Mouse (Mus musculus) liver, embryonic 16.5 days (tissue): ENCODE measurements around the gene Cip2a. TPM values are rescaled to one million over a fixed set of nuclear protein-coding genes. Genes with fewer than 3 reads are reported as not detected.

ENCODE experiments used
- ATAC-seq: fragments of 200-750 bp; cut with Nextera tagmentation; 2 replicates; pipeline ENCODE4 v1.8.0; 2017; ENCODE audit warnings: low read depth, mild to moderate bottlenecking, moderate number of reproducible peaks, moderate library complexity
- H3K27ac ChIP-seq: fragments of 300-500 bp; sonication (generic); 2 replicates; pipeline ENCODE4 v1.5.1; 2014; ENCODE audit warnings: mild to moderate bottlenecking, low read length
- H3K27me3 ChIP-seq: fragments of 300-500 bp; sonication (generic); 2 replicates; pipeline ENCODE4 v1.6.1; 2014; ENCODE audit warnings: low read depth, low read length, mixed read lengths; ENCODE audit not compliant: control insufficient read depth, insufficient read depth
- H3K36me3 ChIP-seq: fragments of 300-500 bp; sonication (generic); 2 replicates; pipeline ENCODE4 v1.6.1; 2014; ENCODE audit warnings: mild to moderate bottlenecking; ENCODE audit not compliant: control insufficient read depth, insufficient read depth
- H3K4me1 ChIP-seq: fragments of 300-500 bp; sonication (generic); 2 replicates; pipeline ENCODE4 v1.6.1; 2014; ENCODE audit warnings: low read depth, low read length, mixed read lengths; ENCODE audit not compliant: control insufficient read depth
- H3K4me2 ChIP-seq: fragments of 300-500 bp; sonication (generic); 2 replicates; pipeline ENCODE4 v1.6.1; 2014; ENCODE audit warnings: low read depth, low read length, mixed read lengths
- H3K4me3 ChIP-seq: fragments of 300-500 bp; sonication (generic); 2 replicates; pipeline ENCODE4 v1.5.1; 2014; ENCODE audit warnings: low read depth, mild to moderate bottlenecking, low read length
- H3K9ac ChIP-seq: fragments of 300-500 bp; sonication (generic); 2 replicates; pipeline ENCODE4 v1.6.1; 2014; ENCODE audit warnings: low read depth, low read length
- H3K9me3 ChIP-seq: fragments of 300-500 bp; sonication (generic); replicated peaks from 2 replicates; pipeline ENCODE4 v1.6.1; 2016; ENCODE audit warnings: low read length; ENCODE audit not compliant: control insufficient read depth
- WGBS: fragments of 180-500 bp; shearing (Covaris S2); extraction: QIAGEN DNeasy Blood & Tissue Kit; methylation state at CpG from one replicate; pipeline ENCODE4 v1.1.7; 2014; ENCODE audit not compliant: insufficient replicate concordance; 5-methylcytosine and 5-hydroxymethylcytosine counted together
- polyA plus RNA-seq: library from polyadenylated mRNA; unstranded; fragments of >200 nt; fragmentation: Nextera tagmentation; extraction: Ambion mirVana; gene quantifications from 2 replicates; pipeline ENCODE4 v1.2.1, GENCODE M21; 2015

The Cip2a gene
- polyA plus RNA-seq: 14.2 and 15.9 TPM in 2 replicates

- Histone ChIP-seq H3K27me3 (no peaks in the 10 kb centered on the region), H3K9me3 (no peaks in the 10 kb centered on the region), H3K4me1 (peaks cover 10% of the 10 kb centered on the region), H3K36me3 (no peaks in the 10 kb centered on the region), H3K27ac (peak within 1 kb of the TSS; percentile 85), H3K4me2 (peak within 1 kb of the TSS; percentile 66), H3K4me3 (peak within 1 kb of the TSS; percentile 97), H3K9ac (peak within 1 kb of the TSS; percentile 97)
- ATAC-seq: peak; percentile 97
- WGBS: under 1% methylated on average over 70 of the region's 74 CpGs
These were observed at the start of gene Cip2a, which contains the start of gene Dzip3 for GRCm38 (mm10) chr16:48993559-48994342. Cip2a (plus strand) TSS chr16:48994185. Dzip3 (minus strand) TSS chr16:48994165.

- no peak for ATAC-seq
- no peak overlapping the region for H3K4me3 ChIP-seq
- H3K27me3 ChIP-seq: no peaks in the 10 kb centered on the region
- H3K4me2 ChIP-seq: no peak overlapping the region
- H3K9me3 ChIP-seq: no peaks in the 10 kb centered on the region
- H3K9ac ChIP-seq: no peak overlapping the region
- H3K27ac ChIP-seq: no peak overlapping the region
- H3K36me3 ChIP-seq: peaks cover 3% of the 10 kb centered on the region; the same call in 1 of the 2 replicates
- H3K4me1 ChIP-seq: no peaks in the 10 kb centered on the region
- 83% methylated on average over 2 of the region's 2 CpGs for WGBS
These were observed 21.0 kb upstream of the Cip2a start for GRCm38 (mm10) chr16:48972996-48973395.

GRCm38 (mm10) chr16:48973548-48973947 is 20.4 kb upstream of the Cip2a start:
- Histone ChIP-seq H3K4me2 (no peak overlapping the region), H3K27ac (no peak overlapping the region), H3K27me3 (no peaks in the 10 kb centered on the region), H3K4me3 (no peak overlapping the region), H3K4me1 (no peaks in the 10 kb centered on the region), H3K9me3 (no peaks in the 10 kb centered on the region), H3K36me3 (peaks cover 6% of the 10 kb centered on the region), H3K9ac (no peak overlapping the region)
- WGBS: 100% methylated on average over 1 of the region's 1 CpGs
- ATAC-seq: no peak

- H3K9ac ChIP-seq: no peak overlapping the region
- H3K9me3 ChIP-seq: no peaks in the 10 kb centered on the region
- no peak overlapping the region for H3K4me2 ChIP-seq
- H3K27me3 ChIP-seq: no peaks in the 10 kb centered on the region
- H3K4me1 ChIP-seq: no peaks in the 10 kb centered on the region
- H3K4me3 ChIP-seq: no peak overlapping the region
- no peak for ATAC-seq
- H3K27ac ChIP-seq: no peak overlapping the region
- peaks cover 6% of the 10 kb centered on the region for H3K36me3 ChIP-seq
These were observed 14.0 kb upstream of the Cip2a start for GRCm38 (mm10) chr16:48979965-48980364.

GRCm38 (mm10) chr16:48985034-48985627 is 8.9 kb upstream of the Cip2a start:
- H3K27ac ChIP-seq: no peak overlapping the region
- H3K4me3 ChIP-seq: no peak overlapping the region
- H3K9ac ChIP-seq: no peak overlapping the region
- 66% methylated on average over 5 of the region's 5 CpGs for WGBS
- no peaks in the 10 kb centered on the region for H3K9me3 ChIP-seq
- no peaks in the 10 kb centered on the region for H3K27me3 ChIP-seq
- ATAC-seq: no peak
- H3K36me3 ChIP-seq: no peaks in the 10 kb centered on the region
- H3K4me1 ChIP-seq: no peaks in the 10 kb centered on the region
- H3K4me2 ChIP-seq: no peak overlapping the region

GRCm38 (mm10) chr16:48989700-48990099 is 4.3 kb upstream of the Cip2a start:
- Histone ChIP-seq H3K4me1 (peaks cover 2% of the 10 kb centered on the region), H3K27me3 (no peaks in the 10 kb centered on the region), H3K9me3 (no peaks in the 10 kb centered on the region), H3K4me3 (no peak overlapping the region), H3K27ac (no peak overlapping the region), H3K36me3 (no peaks in the 10 kb centered on the region), H3K9ac (no peak overlapping the region), H3K4me2 (no peak overlapping the region)
- no peak for ATAC-seq

GRCm38 (mm10) chr16:48992437-48993230 is 1.4 kb upstream of the Cip2a start:
- H3K36me3 ChIP-seq: no peaks in the 10 kb centered on the region
- WGBS: 29% methylated on average over 10 of the region's 10 CpGs
- peak overlapping the region; percentile 59; the same call in 1 of the 2 replicates for H3K27ac ChIP-seq
- H3K4me1 ChIP-seq: peaks cover 10% of the 10 kb centered on the region
- H3K9me3 ChIP-seq: no peaks in the 10 kb centered on the region
- peak overlapping the region; percentile 97 for H3K4me3 ChIP-seq
- peak overlapping the region; percentile 97 for H3K9ac ChIP-seq
- no peaks in the 10 kb centered on the region for H3K27me3 ChIP-seq
- H3K4me2 ChIP-seq: peak overlapping the region; percentile 66
- ATAC-seq: no peak

- H3K36me3 ChIP-seq: no peaks in the 10 kb centered on the region
- no peaks in the 10 kb centered on the region for H3K27me3 ChIP-seq
- H3K27ac ChIP-seq: peak overlapping the region; percentile 85
- peak overlapping the region; percentile 66 for H3K4me2 ChIP-seq
- H3K9ac ChIP-seq: peak overlapping the region; percentile 97
- no peaks in the 10 kb centered on the region for H3K9me3 ChIP-seq
- H3K4me1 ChIP-seq: peaks cover 10% of the 10 kb centered on the region
- no peak for ATAC-seq
- under 1% methylated on average over 9 of the region's 9 CpGs for WGBS
- peak overlapping the region; percentile 97 for H3K4me3 ChIP-seq
These were observed 790 bp upstream of the Cip2a start for GRCm38 (mm10) chr16:48993231-48993558.

GRCm38 (mm10) chr16:48994343-48994693 is 333 bp downstream of the Cip2a start:
- H3K4me2 ChIP-seq: peak overlapping the region; percentile 61
- no peaks in the 10 kb centered on the region for H3K9me3 ChIP-seq
- H3K27me3 ChIP-seq: no peaks in the 10 kb centered on the region
- peak overlapping the region; percentile 50 for H3K27ac ChIP-seq
- peaks cover 10% of the 10 kb centered on the region for H3K4me1 ChIP-seq
- peak overlapping the region; percentile 97 for H3K4me3 ChIP-seq
- peaks cover 1% of the 10 kb centered on the region for H3K36me3 ChIP-seq
- H3K9ac ChIP-seq: peak overlapping the region; percentile 97
- under 1% methylated on average over 18 of the region's 18 CpGs for WGBS
- ATAC-seq: peak; percentile 39
